Mouse (Mus musculus) limb, embryonic 15.5 days (tissue): ENCODE measurements around the gene Klhl4. TPM values are rescaled to one million over a fixed set of nuclear protein-coding genes. Genes with fewer than 3 reads are reported as not detected.

Experiments used
- ATAC-seq: fragments of 200-750 bp; cut with Nextera tagmentation; 2 replicates; pipeline ENCODE4 v1.8.0; 2017; ENCODE audit warnings: low read depth, moderate TSS enrichment; ENCODE audit not compliant: insufficient number of reproducible peaks, low FRiP score, low TSS enrichment
- H3K27ac ChIP-seq: fragments of 300-500 bp; sonication (generic); 2 replicates; pipeline ENCODE4 v1.5.1; 2015; ENCODE audit warnings: moderate library complexity, mild to moderate bottlenecking, inconsistent platforms
- H3K27me3 ChIP-seq: fragments of 300-500 bp; sonication (generic); 2 replicates; pipeline ENCODE4 v1.6.1; 2015; ENCODE audit warnings: inconsistent platforms
- H3K36me3 ChIP-seq: fragments of 300-500 bp; sonication (generic); 2 replicates; pipeline ENCODE4 v1.6.1; 2015; ENCODE audit warnings: inconsistent platforms
- H3K4me1 ChIP-seq: fragments of 300-500 bp; sonication (generic); 2 replicates; pipeline ENCODE4 v1.6.1; 2015; ENCODE audit warnings: inconsistent platforms
- H3K4me2 ChIP-seq: fragments of 300-500 bp; sonication (generic); 2 replicates; pipeline ENCODE4 v1.6.1; 2015; ENCODE audit warnings: mild to moderate bottlenecking, inconsistent platforms
- H3K4me3 ChIP-seq: fragments of 300-500 bp; sonication (generic); 2 replicates; pipeline ENCODE4 v1.5.1; 2015; ENCODE audit warnings: mild to moderate bottlenecking, inconsistent platforms
- H3K9ac ChIP-seq: fragments of 300-500 bp; sonication (generic); 2 replicates; pipeline ENCODE4 v1.6.1; 2015; ENCODE audit warnings: inconsistent platforms
- H3K9me3 ChIP-seq: fragments of 300-500 bp; sonication (generic); 2 replicates; pipeline ENCODE4 v1.6.1; 2016; ENCODE audit warnings: inconsistent platforms
- WGBS: fragments of 180-500 bp; shearing (Covaris S2); methylation state at CpG from one replicate; pipeline ENCODE4 v1.1.7; 2015; 5-methylcytosine and 5-hydroxymethylcytosine counted together
- polyA plus RNA-seq: library from polyadenylated mRNA; unstranded; fragments of >200 nt; fragmentation: Nextera tagmentation; extraction: Ambion mirVana; gene quantifications from 2 replicates; pipeline ENCODE4 v1.2.1, GENCODE M21; 2015

Gene Klhl4
- polyA plus RNA-seq: 10.9 and 12.4 TPM in 2 replicates

GRCm38 (mm10) chrX:114473782-114474731, at the start of gene Klhl4:
Klhl4 (plus strand) TSS chrX:114474333.
- peak within 1 kb of the TSS; percentile 3; the same call in 1 of the 2 replicates for H3K4me2 ChIP-seq
- H3K9ac ChIP-seq: no peak within 1 kb of the TSS
- no peaks in the 10 kb centered on the region for H3K4me1 ChIP-seq
- 50% methylated on average over 14 of the region's 14 CpGs for WGBS
- no peaks in the 10 kb centered on the region for H3K9me3 ChIP-seq
- no peaks in the 10 kb centered on the region for H3K36me3 ChIP-seq
- no peak within 1 kb of the TSS; the same call in 1 of the 2 replicates for H3K4me3 ChIP-seq
- H3K27ac ChIP-seq: peak within 1 kb of the TSS; percentile 22; the same call in 1 of the 2 replicates
- no peak for ATAC-seq
- no peaks in the 10 kb centered on the region for H3K27me3 ChIP-seq

DNA sequence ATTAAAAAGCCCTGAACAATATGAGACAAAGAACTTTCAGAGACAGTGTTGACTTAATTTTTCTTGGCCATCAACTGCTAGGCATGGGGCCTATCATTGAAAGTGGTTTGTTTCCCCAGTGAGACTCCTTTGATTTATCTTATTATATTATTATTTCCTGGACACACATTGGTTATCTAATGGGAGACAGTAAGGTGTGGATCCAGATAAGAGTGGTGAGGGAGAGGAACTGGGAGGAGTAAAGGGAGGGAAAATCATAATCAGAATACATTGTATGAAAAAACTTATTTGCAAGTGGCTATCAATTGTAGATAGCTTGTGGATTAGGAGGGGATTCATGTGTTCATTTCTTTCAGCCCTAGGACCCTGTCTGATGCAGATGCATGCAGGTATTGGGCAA, 10.0 kb downstream of the Klhl4 start:
- H3K27me3 ChIP-seq: no peaks in the 10 kb centered on the region
- H3K4me3 ChIP-seq: no peak overlapping the region
- ATAC-seq: no peak
- no peak overlapping the region for H3K9ac ChIP-seq
- no peaks in the 10 kb centered on the region for H3K4me1 ChIP-seq
- no peaks in the 10 kb centered on the region for H3K36me3 ChIP-seq
- H3K4me2 ChIP-seq: no peak overlapping the region
- no peak overlapping the region for H3K27ac ChIP-seq
- no peaks in the 10 kb centered on the region for H3K9me3 ChIP-seq

DNA sequence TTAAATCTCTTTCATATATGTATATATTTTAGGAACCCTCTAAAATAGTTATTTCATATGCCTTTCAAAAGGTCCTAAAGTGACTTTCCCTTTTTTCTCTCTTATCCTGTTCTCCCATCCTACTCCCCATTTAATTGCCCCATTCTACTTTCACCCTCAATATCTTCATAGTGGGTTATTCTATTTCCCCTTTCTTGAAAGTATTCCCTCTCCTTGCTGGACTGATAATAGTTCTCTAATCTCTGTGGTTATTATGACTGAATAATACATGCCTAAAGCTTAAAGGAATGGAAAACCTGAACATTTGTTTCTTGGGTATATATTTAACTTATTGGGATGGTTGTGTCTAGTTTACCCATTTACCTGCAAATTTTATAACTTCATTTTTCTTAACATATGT, 12.6 kb downstream of the Klhl4 start:
- Histone ChIP-seq H3K4me3 (no peak overlapping the region), H3K9me3 (no peaks in the 10 kb centered on the region), H3K27ac (no peak overlapping the region), H3K4me1 (no peaks in the 10 kb centered on the region), H3K36me3 (no peaks in the 10 kb centered on the region), H3K4me2 (no peak overlapping the region), H3K27me3 (no peaks in the 10 kb centered on the region), H3K9ac (no peak overlapping the region)
- no peak for ATAC-seq

DNA sequence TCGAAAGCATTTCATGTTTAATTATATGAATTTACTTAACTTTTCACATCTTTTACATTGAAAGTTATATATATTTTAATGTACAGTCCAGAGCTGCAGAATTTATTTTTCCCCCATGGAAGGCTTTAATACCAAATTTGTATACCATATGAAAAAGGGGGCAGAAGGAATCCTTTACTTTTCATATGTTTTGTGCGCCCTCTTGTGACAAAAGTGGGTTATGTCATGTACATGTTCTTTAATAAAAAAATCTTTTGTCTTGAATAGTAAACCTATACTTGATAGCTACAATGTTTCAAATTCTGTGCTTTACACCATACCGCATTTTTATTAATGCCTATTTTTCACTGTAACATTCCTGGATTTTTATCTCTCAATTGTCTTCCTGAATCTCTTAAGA, 84.0 kb downstream of the Klhl4 start:
- Histone ChIP-seq H3K9me3 (no peaks in the 10 kb centered on the region), H3K4me1 (no peaks in the 10 kb centered on the region), H3K9ac (no peak overlapping the region), H3K4me2 (no peak overlapping the region), H3K27ac (no peak overlapping the region), H3K4me3 (no peak overlapping the region), H3K27me3 (no peaks in the 10 kb centered on the region), H3K36me3 (no peaks in the 10 kb centered on the region)
- 33% methylated on average over 3 of the region's 3 CpGs for WGBS
- no peak for ATAC-seq

- no peak overlapping the region for H3K4me3 ChIP-seq
- no peak overlapping the region for H3K27ac ChIP-seq
- no peak overlapping the region for H3K9ac ChIP-seq
- 47% methylated on average over 1 of the region's 1 CpGs for whole genome bisulfite sequencing
- no peak overlapping the region for H3K4me2 ChIP-seq
- no peak for ATAC-seq
- no peaks in the 10 kb centered on the region for H3K36me3 ChIP-seq
- no peaks in the 10 kb centered on the region for H3K4me1 ChIP-seq
- no peaks in the 10 kb centered on the region for H3K9me3 ChIP-seq
- no peaks in the 10 kb centered on the region for H3K27me3 ChIP-seq
These were observed 108.2 kb downstream of the Klhl4 start for GRCm38 (mm10) chrX:114582311-114582710.
